Mouse (Mus musculus) ES-E14 (cell line): ENCODE data around the gene Vash1.

ENCODE experiments used
- CHD2 ChIP-seq: IDR thresholded peaks from 2 replicates; pipeline ENCODE4 v1.6.1; 2014; ENCODE audit warnings: mild to moderate bottlenecking, low read depth, low read length, inconsistent platforms
- HCFC1 ChIP-seq: IDR thresholded peaks from 2 replicates; pipeline ENCODE4 v1.6.1; 2012; ENCODE audit warnings: low read length, inconsistent platforms, borderline replicate concordance; ENCODE audit not compliant: insufficient read depth
- MAFK ChIP-seq: IDR thresholded peaks from 2 replicates; pipeline ENCODE4 v1.6.1; 2014; ENCODE audit warnings: mild to moderate bottlenecking, low read depth, low read length, inconsistent platforms; ENCODE audit not compliant: insufficient read depth
- ZC3H11A ChIP-seq: IDR thresholded peaks from 2 replicates; pipeline ENCODE4 v1.6.1; 2012; ENCODE audit warnings: low read depth, mild to moderate bottlenecking, inconsistent platforms, low read length, borderline replicate concordance
- ZNF384 ChIP-seq: IDR thresholded peaks from 2 replicates; pipeline ENCODE4 v1.6.1; 2012; ENCODE audit warnings: low read depth, low read length, inconsistent platforms

GRCm38 (mm10) chr12:86682178-86682577, 3.7 kb downstream of the Vash1 start:
- TF ChIP-seq HCFC1: no peak
- TF ChIP-seq CHD2: no peak
- no peak for TF ChIP-seq ZC3H11A
- no peak for TF ChIP-seq MAFK
- TF ChIP-seq ZNF384: no peak
